Mouse (Mus musculus): ENCODE data around the gene Aldh1b1. TPM values are rescaled to one million over a fixed set of nuclear protein-coding genes. Genes with fewer than 3 reads are reported as not detected.
A peak's percentile ranks its signal among the peaks of the same experiment; 100 is the strongest.

Aldh1b1 gene
- polyA plus RNA-seq, 1 experiment = 4.2 TPM

DNA sequence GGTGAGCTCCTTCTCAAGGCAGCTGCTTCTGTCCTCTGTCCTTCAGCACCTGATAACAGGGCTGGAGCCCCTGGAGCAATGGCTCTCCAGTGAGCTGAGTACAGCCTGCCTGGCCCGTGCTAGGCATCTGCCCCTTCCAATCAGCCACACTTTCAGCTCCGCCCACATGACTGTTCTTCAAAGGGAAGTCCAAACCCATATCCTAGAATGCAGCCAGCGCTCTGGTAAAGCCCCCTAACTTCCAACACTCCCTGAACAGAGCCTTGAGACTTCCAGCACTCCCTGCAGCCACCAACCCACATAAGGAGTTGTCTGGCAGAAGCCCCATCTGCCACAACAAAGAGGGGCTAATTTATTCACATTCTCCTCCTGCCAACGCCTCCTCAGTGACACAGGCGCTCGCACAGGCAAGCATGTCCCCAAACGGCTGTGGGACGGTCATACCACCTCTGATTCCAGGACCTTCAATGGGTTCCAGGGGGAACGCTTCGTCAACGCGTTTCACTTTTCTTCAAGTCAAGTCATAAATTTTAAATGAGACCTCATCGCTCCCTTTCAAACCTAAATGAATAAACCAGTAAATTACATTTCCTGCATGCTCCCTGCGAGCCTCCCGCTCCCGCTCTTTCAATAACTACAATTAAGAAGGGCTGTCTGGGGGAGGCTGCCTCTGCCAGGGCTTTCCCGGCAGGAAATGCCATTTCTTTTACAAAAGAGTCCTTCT is 20.5 kb downstream of the Aldh1b1 start:
- H3K36me3 ChIP-seq (ENCODE audit: control insufficient read depth, insufficient read depth, low read length) = no peaks in the 10 kb centered on the region
- H3K4me3 ChIP-seq (ENCODE audit: insufficient read depth, low read depth, low read length) = no peak overlapping the region
- no peaks in the 10 kb centered on the region for H3K27me3 ChIP-seq (replicated peaks; ENCODE audit: control insufficient read depth, insufficient read depth, low read length)
- no peak overlapping the region for H3K27ac ChIP-seq (ENCODE audit: insufficient read depth, low read depth, low read length)
- no peaks in the 10 kb centered on the region for H3K4me1 ChIP-seq (ENCODE audit: control insufficient read depth, insufficient read depth, low read length)
- WGBS = 5% methylated on average over 17 of the region's 17 CpGs
- no peak for TF ChIP-seq CTCF (conservative IDR thresholded peaks at IDR 0.05; ENCODE audit: insufficient read depth, insufficient read length, low read depth, low read length)
- TF ChIP-seq POLR2A (IDR thresholded peaks at IDR 0.05; ENCODE audit: low read depth, low read length) = no peak
- DNase-seq = no peak

DNA sequence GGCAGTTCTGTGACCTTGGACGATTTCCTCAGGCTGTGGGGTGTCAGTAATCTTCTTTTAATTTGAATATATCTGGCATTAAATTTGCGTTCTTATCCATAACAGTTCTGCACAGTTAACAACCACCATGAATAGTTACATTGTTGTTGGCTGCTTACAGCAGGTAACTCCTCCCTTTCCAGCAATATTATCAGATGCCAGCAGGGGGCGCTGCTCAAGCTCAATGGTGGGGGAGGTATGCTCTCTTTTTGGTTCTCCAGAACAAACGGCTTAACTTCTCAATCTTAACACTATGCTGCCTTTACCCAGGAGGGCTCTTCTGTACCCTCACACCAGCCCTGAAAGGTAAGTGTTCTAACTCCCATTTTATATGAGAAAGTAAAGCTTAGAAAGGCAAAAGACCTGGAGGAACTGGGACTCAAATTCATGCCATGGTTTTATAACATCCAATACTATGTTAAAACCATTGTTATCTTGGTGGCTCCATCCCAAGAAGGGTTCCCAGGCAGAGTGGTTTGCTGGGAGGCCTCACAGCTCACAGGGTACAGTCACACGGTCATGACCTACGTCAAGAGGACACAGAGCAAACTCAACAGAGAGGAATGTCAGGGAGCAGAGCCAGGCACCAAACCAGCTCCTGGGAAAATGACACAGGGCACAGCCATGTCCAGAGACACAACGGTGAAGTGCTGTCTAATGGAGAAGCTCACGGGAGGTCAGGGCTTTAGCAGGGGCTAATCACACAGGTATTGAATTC is 21.4 kb downstream of the Aldh1b1 start:
- no peaks in the 10 kb centered on the region for H3K36me3 ChIP-seq (ENCODE audit: control insufficient read depth, insufficient read depth, low read length)
- peak; percentile 51 for DNase-seq
- no peak overlapping the region for H3K27ac ChIP-seq (ENCODE audit: insufficient read depth, low read depth, low read length)
- WGBS = 40% methylated on average over 8 of the region's 8 CpGs
- TF ChIP-seq CTCF (conservative IDR thresholded peaks at IDR 0.05; ENCODE audit: insufficient read depth, insufficient read length, low read depth, low read length) (peak; percentile 76), POLR2A (IDR thresholded peaks at IDR 0.05; ENCODE audit: low read depth, low read length) (no peak)
- H3K27me3 ChIP-seq (replicated peaks; ENCODE audit: control insufficient read depth, insufficient read depth, low read length) = no peaks in the 10 kb centered on the region
- H3K4me3 ChIP-seq (ENCODE audit: insufficient read depth, low read depth, low read length) = no peak overlapping the region
- H3K4me1 ChIP-seq (ENCODE audit: control insufficient read depth, insufficient read depth, low read length) = no peaks in the 10 kb centered on the region

- Histone ChIP-seq H3K27me3 (replicated peaks; ENCODE audit: control insufficient read depth, insufficient read depth, low read length) (no peaks in the 10 kb centered on the region), H3K4me1 (ENCODE audit: control insufficient read depth, insufficient read depth, low read length) (no peaks in the 10 kb centered on the region), H3K27ac (ENCODE audit: insufficient read depth, low read depth, low read length) (no peak overlapping the region), H3K4me3 (ENCODE audit: insufficient read depth, low read depth, low read length) (no peak overlapping the region), H3K36me3 (ENCODE audit: control insufficient read depth, insufficient read depth, low read length) (no peaks in the 10 kb centered on the region)
- DNase-seq = no peak
- 74% methylated on average over 3 of the region's 3 CpGs for WGBS
- TF ChIP-seq POLR2A (IDR thresholded peaks at IDR 0.05; ENCODE audit: low read depth, low read length) (no peak), CTCF (conservative IDR thresholded peaks at IDR 0.05; ENCODE audit: insufficient read depth, insufficient read length, low read depth, low read length) (no peak)
These were observed 23.2 kb downstream of the Aldh1b1 start for GRCm38 (mm10) chr4:45821995-45822394.

- no peak for DNase-seq
- 49% methylated on average over 11 of the region's 11 CpGs for WGBS
- Histone ChIP-seq H3K27ac (ENCODE audit: insufficient read depth, low read depth, low read length) (no peak overlapping the region), H3K27me3 (replicated peaks; ENCODE audit: control insufficient read depth, insufficient read depth, low read length) (no peaks in the 10 kb centered on the region), H3K4me3 (ENCODE audit: insufficient read depth, low read depth, low read length) (no peak overlapping the region), H3K4me1 (ENCODE audit: control insufficient read depth, insufficient read depth, low read length) (no peaks in the 10 kb centered on the region), H3K36me3 (ENCODE audit: control insufficient read depth, insufficient read depth, low read length) (no peaks in the 10 kb centered on the region)
- TF ChIP-seq CTCF (conservative IDR thresholded peaks at IDR 0.05; ENCODE audit: insufficient read depth, insufficient read length, low read depth, low read length) (no peak), POLR2A (IDR thresholded peaks at IDR 0.05; ENCODE audit: low read depth, low read length) (no peak)
These were observed 24.2 kb downstream of the Aldh1b1 start for GRCm38 (mm10) chr4:45822781-45823575.

GRCm38 (mm10) chr4:45824049-45824760 is 25.4 kb downstream of the Aldh1b1 start:
- H3K27me3 ChIP-seq (replicated peaks; ENCODE audit: control insufficient read depth, insufficient read depth, low read length) = no peaks in the 10 kb centered on the region

DNA sequence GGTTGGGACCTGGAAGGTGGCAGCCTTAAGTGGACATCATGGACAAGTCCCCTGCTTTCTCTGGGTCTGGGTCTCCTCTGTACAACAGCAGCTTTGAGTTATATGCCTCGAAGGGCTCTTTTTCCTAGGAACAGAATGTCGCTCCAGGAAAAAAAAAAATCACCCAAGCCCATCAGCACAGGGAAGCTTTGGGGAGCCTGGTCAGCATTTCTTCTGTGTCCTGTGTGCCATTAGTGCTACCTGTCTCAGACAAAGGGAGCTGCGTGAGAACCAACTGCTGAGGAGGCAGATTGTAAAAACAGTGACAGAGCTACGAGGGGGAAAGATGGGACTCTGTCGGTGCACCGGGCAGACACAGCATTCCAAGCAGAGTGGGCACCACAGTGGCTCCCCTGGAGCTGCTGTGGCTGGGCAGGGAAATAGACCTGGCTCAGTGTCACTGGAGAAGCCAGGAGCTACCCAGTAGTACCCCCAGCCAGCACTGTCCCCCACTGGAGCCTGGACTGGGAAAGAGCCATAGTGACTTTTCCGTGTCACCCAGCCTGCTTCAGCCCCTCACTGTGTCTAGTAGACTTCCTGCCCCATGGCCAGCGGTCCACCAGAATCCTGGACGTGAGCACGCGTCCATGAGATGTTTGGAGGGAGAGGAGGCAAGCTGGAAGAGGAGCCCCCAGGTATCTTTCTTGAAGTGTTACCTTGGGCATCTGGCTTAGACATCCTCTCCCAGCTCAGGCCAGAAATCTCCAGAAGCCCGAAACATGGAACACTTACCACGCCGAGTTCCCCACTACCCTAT is 26.1 kb downstream of the Aldh1b1 start:
- Histone ChIP-seq H3K4me3 (ENCODE audit: insufficient read depth, low read depth, low read length) (no peak overlapping the region), H3K36me3 (ENCODE audit: control insufficient read depth, insufficient read depth, low read length) (no peaks in the 10 kb centered on the region), H3K4me1 (ENCODE audit: control insufficient read depth, insufficient read depth, low read length) (no peaks in the 10 kb centered on the region), H3K27me3 (replicated peaks; ENCODE audit: control insufficient read depth, insufficient read depth, low read length) (no peaks in the 10 kb centered on the region), H3K27ac (ENCODE audit: insufficient read depth, low read depth, low read length) (no peak overlapping the region)
- 31% methylated on average over 14 of the region's 14 CpGs for WGBS
- no peak for DNase-seq
- TF ChIP-seq POLR2A (IDR thresholded peaks at IDR 0.05; ENCODE audit: low read depth, low read length) (no peak), CTCF (conservative IDR thresholded peaks at IDR 0.05; ENCODE audit: insufficient read depth, insufficient read length, low read depth, low read length) (no peak)

More at GRCm38 (mm10) chr4:45824049-45824760, 25.4 kb downstream of the Aldh1b1 start:
- no peak overlapping the region for H3K4me3 ChIP-seq (ENCODE audit: insufficient read depth, low read depth, low read length)
- WGBS = 20% methylated on average over 10 of the region's 10 CpGs
- TF ChIP-seq POLR2A (IDR thresholded peaks at IDR 0.05; ENCODE audit: low read depth, low read length) = no peak
- no peak for TF ChIP-seq CTCF (conservative IDR thresholded peaks at IDR 0.05; ENCODE audit: insufficient read depth, insufficient read length, low read depth, low read length)
- H3K27ac ChIP-seq (ENCODE audit: insufficient read depth, low read depth, low read length) = no peak overlapping the region
- DNase-seq = no peak
- no peaks in the 10 kb centered on the region for H3K4me1 ChIP-seq (ENCODE audit: control insufficient read depth, insufficient read depth, low read length)
- no peaks in the 10 kb centered on the region for H3K36me3 ChIP-seq (ENCODE audit: control insufficient read depth, insufficient read depth, low read length)

All from kidney, adult 2 months (tissue).